Mouse (Mus musculus) c-Kit-positive CD71-negative TER-119-negative erythroid progenitor cells, embryonic 14.5 days (primary cell): ENCODE results near the gene Dbndd1.
"Not testable (repeated sequence)": the region's sequence is repeated elsewhere in the genome, so short reads cannot be mapped to it uniquely, and the experiment has no call there.

Experiments used
- DNase-seq: peaks from one replicate; pipeline ENCODE4 v3.0.0-alpha.2; 2013; ENCODE audit warnings: low read depth

Gene Dbndd1

GRCm38 (mm10) chr8:123492898-123493297 is 22.4 kb downstream of the Dbndd1 start:
- DNase-seq = no peak

DNA sequence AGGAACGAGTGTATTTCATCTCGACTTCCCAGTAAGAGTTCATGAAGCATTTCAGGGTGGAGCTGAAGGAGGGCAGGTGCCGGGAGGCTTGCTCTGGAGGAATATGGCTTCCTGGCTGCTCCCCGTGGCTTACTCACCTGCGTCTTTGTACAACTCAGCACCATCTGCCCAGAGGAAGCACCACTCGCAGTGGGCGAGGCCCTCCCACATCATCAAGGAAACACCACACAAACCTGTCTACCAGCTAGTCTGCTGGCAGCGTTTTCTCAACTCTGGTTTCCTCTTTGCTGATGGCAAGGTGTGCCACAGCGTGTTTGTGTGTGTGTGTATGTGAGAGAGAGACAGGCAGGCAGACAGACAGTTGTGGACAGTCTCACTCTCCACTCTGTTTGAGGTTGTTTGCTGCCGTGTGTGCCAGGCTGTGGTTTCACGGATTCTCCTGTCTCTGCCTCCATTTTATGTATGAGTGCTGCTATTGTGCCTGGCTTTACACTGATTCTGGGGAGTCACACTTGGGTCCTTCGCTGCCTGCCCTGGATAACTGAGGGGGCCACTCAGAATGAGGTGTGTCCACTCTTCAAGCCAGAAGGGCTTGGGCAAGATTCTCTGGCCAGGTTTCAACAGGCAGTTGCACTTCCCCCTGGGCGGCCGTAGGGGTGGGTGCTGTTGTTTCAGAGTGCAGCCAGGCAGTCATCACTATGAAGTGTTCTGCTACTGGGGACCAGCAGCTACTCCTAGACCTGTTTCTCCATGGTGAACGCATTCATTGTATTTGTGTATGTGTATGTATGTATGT is 23.8 kb downstream of the Dbndd1 start:
- no peak for DNase-seq

GRCm38 (mm10) chr8:123482627-123483026 is 32.6 kb downstream of the Dbndd1 start:
- no peak for DNase-seq

GRCm38 (mm10) chr8:123478456-123479218 is 36.6 kb downstream of the Dbndd1 start:
- DNase-seq = peak; percentile 26

DNA sequence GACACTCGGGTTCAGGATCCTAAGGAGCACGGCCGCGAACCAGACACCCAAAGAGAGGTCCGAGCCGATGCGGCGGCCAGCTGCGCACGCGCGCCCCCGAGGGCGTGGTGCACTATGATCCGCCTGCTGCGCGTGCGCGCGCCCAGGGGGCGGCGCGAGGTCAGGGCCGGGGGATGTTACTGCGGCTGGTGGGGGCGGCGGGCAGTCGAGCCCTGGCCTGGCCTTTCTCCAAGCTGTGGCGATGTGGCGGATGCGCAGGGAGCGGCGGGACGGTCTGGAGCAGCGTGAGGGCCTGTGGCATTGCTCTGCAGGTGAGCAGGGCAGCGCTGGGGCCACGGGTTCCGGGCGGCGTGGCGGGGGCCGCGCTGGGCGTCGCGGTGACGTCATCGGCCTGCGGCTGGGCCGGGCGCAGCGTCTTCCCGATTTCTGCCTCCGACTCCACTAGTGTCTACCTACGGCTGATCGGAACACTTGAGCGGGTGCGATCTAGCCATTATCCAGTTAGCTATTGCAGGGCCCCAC is 37.5 kb downstream of the Dbndd1 start, which contains the start of gene Afg3l1:
Gene Afg3l1, plus strand, starts transcription at position 167 of the 522 bp plus-strand sequence.
- DNase-seq = peak; percentile 80

- DNase-seq = no peak
Measured at GRCm38 (mm10) chr8:123476911-123477736, 38.1 kb downstream of the Dbndd1 start.

- DNase-seq = not testable (repeated sequence)
Measured at GRCm38 (mm10) chr8:123474549-123474948, 40.7 kb downstream of the Dbndd1 start.

GRCm38 (mm10) chr8:123472991-123473390 is 42.3 kb downstream of the Dbndd1 start:
- DNase-seq = not testable (repeated sequence)

- DNase-seq = no peak
Measured at GRCm38 (mm10) chr8:123467476-123467875, 47.8 kb downstream of the Dbndd1 start.

- no peak for DNase-seq
Measured at GRCm38 (mm10) chr8:123463651-123464050, 51.6 kb downstream of the Dbndd1 start.
